Mouse (Mus musculus) testis, postnatal 10 days (tissue): ENCODE results near the gene Sec23ip.
"Not testable (repeated sequence)": the region's sequence is repeated elsewhere in the genome, so short reads cannot be mapped to it uniquely, and the experiment has no call there.

ENCODE experiments used
- DNase-seq: peaks from one replicate; pipeline ENCODE4 v3.0.0; 2021; ENCODE audit warnings: low spot score

Sec23ip gene

DNA sequence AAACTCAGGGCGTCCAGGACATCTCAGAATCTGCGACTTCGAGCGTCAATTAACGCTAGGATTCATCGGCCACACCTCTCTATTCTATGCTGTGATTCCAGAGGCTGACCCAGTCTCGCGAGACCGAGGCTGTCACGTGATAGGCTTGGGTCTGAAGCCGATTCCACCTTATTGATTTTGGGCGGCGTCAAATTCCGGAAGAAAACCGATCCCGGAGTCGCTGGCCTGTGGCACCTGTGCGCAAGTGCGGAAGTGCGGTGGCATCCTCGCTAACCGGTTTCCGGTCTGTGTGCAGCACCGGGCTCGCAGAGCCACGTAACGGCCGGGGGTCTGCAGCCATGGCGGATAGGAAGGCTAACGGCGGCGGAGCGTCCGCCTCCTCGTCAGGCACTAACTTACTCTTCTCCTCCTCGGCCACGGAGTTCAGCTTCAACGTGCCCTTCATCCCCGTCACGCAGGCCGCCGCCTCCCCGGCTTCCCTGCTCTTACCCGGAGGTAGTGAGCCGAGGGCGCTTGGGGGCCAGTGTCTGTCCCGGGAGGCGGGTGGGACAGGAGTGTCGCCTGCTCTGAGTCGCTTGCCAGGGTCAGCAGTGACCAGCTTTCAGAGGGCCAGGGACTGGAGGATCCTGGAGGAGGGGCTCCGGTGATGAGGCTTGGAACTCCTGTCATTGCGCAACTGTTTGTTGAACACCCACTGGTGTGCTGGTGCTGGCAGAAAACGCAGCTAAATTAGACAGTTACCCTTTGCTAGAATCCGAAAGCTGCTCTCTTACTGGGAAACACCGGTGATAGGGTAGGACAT lies at the start of gene Sec23ip:
Gene Sec23ip (plus strand): TSS at position 260 of the 802 bp plus-strand sequence.
- peak; percentile 95 for DNase-seq

DNA sequence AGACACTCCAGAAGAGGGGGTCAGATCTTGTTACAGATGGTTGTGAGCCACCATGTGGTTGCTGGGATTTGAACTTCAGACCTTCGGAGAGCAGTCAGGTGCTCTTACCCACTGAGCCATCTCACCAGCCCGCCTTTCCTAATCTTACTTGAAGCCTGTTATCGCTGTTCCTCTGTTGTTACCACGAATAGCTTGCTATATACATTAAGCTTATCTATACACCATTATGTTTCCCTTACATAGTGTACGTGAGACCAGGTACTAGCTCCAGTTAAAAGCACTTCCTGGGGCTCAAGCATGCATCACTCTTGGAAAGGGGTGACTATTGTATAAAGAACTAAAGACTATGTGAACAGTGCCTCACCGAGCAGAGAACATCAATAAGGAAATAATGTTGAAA lies 44.8 kb upstream of the Sec23ip start:
- not testable (repeated sequence) for DNase-seq

DNA sequence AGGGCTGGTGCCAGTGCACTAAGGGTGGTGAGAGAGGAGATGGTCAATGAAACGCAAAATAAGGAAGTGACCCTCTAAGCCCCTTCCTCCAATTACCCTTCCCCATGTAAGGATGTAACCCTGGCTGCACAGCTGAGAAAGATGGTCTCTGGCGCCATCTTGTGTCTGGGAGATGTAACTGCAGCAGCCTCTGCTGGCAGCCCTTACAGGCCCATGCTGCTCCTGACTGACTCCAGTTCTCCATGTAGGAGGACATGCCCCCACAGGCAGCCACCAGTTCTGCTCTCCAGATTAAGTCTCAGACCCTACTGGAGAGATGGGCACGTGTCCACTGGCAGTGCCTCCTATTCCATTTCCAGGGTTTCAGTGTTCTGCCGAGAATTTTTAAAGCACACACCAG lies 39.0 kb upstream of the Sec23ip start:
- peak; percentile 73 for DNase-seq

DNA sequence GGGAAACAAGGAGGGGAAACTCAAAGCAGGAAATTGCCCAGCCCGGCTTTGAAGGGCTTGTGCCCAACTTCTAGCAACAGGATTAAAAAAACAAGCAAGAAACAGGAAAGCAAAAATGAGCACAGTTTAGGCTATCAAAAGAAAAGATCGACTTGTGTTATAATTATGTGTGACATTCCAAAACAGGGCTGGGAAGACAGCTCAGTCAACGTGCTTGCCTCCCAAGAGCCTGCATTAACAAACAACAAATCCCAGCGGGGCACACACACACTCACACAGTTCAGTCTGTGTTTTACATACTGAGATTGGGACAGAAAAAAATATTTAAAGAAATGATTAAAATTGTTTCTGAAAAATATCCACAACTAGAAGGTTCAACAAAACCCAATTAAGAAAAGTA lies 26.8 kb upstream of the Sec23ip start:
- DNase-seq, result no peak

DNA sequence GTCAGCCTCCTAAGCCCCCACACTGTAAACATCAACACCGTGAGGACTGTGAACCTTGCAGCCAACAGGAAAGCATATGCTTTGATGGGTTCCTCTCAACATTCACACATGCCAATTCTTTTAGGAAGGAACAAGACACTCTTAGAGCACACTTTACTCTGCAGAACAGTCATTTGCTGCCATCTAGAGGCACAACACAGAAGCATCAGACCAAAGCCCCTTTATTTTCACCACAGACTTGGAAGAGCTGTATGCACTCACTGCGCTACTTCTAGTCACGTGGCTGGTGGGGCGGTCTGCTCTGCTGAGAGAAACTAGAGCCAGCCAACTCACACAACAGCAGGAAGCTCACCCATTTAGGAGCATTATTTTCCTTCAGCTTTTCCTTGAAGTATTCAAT lies 20.0 kb upstream of the Sec23ip start:
- peak; percentile 62 for DNase-seq

DNA sequence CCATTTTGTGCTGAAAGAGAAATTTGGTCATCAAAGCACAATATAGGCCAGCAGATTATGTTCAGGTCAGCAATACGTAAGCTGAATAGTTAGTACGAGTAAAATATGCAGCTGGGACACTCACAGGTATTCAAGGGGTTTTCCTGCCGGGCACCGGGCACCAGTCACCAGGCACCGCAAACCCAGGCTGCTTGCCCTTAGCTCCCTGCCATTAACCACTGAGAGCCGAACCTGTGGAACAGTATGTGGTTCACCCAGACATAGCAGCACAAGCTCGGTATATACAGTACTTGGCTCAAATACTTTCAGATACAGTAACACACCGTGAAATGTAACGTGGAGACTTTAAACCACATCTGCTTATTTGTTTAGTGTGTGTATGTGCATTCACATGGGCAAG lies 19.6 kb upstream of the Sec23ip start:
- no peak for DNase-seq

DNA sequence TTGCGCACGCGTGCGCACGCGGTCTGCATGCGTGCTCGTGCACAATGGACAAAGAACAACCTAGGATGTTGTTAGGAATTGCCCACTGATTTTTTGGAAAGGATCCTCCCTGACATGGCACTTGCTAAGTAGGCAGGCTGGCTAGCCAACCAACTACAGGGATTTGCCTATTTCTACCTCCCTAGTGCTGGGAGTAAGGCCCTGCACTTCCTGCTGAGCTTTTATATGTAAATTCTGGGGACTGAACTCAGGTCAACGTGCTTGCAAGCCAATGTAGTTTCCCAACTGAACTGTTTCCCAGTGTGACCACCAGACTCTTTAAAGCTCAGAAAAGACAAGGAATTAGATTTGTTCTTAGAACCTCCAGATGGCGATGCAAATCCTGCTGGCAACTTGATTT lies 17.7 kb upstream of the Sec23ip start:
- DNase-seq, result no peak

DNA sequence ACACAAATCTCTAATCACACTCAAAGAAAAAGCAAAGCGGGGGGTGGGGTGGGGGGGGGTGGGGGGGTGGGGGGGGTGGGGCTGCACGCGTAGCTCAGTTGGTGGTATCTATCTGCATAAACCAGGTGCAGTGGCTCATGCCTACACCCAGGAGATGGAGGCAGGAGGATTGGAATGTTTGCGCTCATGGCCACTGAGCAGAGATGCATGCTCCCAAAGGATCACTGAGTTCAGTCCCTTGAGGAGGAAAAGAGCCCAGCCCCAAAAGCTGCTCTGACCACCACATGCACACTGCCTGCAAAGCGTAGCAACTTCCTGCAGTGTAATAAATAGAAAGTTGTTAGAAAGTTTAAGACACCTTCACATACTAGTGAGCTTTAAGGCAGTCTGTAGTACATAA lies 17.0 kb upstream of the Sec23ip start:
- DNase-seq, result no peak

DNA sequence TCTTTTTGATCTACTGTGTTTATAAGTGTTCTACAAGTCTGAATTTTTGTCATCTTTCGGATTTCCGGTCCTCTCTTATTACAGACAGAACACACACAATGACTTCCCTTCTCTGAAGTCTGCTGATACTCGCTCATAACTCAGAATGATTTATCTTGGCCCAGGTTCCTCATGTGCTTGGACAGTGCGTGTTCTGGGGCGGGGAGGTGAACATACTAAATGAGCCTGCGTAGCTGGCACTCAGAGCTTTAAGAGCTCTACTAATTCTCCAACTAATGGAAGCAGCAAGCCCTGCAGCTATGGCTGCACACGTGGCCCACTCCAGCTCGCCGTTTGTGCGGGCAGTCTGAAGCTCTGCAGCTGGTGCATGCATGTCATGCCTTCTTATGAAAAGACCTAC lies 16.0 kb upstream of the Sec23ip start:
- DNase-seq, result no peak

DNA sequence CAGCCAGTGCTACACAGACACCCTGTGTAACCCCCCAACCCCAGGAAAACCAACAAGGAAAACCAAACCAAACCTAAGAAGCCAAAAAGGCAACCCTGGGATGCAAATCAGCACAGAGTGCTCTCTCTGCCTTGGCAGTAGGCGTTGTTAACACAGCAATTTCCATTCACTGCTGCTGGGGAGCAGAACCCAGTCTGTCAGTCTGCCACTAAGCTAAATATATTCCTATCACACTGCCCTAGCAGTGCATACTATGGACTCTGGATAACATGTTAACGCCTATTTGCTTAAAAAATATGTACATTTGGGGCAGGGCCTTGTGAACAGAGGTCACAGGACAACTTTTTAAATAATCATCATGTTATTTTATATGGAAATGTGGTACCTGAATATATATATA lies 13.2 kb upstream of the Sec23ip start:
- no peak for DNase-seq

DNA sequence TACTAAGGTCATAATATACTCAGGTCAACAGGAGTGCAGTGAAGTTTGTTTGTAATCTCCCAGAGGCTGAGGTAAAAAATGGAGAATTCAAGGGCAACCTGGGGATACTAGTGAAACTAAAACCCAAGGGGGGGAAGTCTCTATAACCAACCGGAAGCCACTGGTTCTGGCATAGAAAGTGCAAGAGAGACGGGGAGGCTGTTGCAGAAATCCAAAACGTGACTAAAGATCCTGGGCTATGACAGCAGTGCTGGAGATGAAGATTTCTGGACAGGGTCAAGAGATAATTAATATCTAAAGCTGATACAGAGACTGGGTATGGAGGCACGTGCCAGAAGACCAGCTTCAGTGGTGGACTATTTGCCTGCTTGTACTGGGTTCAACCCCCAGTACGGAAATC lies 6.7 kb upstream of the Sec23ip start:
- no peak for DNase-seq

DNA sequence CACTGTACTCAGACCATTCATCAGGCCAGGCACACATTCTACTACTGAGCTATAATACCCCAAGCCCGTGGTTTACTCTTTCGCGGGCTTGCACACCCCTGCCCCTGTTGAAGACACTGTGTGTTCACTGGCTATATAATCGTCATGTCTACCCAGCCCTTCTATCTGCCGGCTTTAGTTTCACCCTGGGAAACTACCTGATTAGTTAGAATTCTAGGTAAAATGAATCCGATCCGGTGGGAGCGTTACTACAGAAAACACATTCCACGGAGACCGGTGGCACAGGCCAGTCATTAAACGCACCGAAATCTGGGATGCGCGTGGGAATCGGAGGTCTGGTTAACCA lies 5.7 kb upstream of the Sec23ip start:
- DNase-seq, result no peak

DNA sequence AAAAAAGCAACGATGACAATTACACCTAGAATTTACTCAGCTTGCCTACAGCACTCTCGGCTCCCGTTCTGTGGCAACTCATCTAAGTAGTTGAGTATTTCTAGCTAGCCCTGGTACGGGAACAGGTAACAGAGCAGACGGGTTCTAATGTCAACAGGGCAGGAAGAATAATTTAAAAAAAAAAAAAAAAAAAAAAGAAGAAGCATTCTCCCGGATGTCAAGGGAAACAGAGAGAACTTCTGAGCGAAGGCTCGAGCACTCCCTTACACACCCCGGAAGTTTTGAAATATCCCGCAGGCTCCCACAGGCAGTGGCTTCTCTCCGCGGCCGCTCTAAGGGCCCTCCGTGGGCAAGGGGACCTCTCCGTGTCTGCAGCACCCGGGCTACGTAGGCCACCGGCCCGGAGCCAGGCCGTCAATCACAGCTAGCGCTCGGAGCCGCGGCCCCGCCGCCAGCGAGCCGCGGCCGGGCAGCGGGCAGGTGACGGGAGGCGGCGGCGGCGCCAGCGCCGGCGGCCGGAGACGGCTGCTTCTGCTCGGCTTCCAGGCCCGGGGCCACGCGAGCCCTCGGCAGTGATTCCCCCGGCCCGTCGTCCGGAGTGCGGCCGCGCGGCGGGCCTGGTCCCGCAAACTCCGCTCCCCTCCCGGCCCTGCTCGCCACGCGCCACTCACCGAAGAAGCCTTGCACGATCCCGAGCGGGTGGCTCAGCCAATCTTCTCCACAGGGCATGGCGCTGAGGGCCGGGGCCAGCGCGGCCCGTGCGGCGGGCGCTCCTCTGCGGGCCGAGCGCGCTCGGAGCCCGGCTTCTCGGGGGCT lies 5.1 kb upstream of the Sec23ip start:
- DNase-seq, result peak; percentile 69

DNA sequence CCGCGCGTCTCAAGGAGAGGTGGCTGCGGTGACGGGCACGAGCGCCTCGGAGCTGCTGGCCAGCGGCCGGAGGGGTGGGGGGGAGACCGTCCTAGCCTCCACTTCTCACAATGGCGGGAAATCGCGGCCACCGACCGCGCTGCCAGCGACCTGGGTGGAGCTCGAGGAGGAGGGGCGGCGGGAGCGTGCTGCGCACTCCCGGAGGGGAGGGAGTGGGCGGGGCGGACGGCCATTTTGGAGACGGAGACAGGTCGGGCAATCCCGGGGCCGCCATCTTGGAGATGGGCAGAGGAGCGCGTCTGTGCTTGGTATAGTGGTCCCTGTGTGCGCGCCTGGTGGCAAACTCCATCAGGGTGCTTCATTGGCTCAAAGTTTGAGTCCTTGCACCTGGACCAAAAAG lies 4.4 kb upstream of the Sec23ip start, which contains the start of gene Mcmbp:
Gene Mcmbp (minus strand): TSS at position 162 of the 400 bp plus-strand sequence.
- DNase-seq, result peak; percentile 99

DNA sequence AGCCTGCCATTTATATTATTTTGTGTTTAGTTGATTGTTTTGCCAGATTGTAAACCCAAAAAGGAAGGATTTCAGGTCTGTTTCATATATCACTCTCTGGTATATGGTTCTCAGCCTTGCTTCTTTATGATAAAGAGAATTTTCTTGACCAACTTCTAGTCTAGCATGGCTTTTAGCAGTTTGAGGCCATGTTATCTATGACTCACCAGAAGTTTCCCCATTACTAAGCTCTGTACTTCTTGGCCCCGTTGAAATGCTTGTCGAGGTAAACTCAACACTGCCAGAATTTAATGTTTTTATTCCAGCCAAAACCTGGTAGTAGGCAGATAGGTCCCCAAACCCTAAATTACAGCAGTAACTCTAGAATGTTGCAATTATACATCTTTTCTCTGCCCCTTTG lies 845 bp upstream of the Sec23ip start:
- DNase-seq, result no peak

DNA sequence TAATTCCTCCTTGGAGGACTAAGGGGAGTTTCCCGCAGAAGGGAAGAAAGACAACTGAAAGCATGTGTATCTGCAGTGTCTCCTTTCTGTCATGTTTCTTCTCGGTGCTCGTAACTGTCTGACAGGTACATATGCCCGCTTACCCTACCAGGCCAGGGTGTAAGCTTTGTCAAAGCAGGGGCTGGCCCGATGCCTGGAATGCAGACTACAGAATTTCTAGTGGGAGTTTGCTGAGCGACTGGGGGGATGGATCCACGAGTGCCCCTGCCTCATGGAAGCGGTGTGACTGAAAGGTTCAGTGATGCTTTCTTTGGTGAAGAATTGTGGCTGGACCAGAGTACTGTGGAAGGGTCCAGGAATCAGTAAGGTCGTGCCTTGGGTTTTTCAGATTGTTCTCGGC lies 1.4 kb downstream of the Sec23ip start:
- peak; percentile 62 for DNase-seq

DNA sequence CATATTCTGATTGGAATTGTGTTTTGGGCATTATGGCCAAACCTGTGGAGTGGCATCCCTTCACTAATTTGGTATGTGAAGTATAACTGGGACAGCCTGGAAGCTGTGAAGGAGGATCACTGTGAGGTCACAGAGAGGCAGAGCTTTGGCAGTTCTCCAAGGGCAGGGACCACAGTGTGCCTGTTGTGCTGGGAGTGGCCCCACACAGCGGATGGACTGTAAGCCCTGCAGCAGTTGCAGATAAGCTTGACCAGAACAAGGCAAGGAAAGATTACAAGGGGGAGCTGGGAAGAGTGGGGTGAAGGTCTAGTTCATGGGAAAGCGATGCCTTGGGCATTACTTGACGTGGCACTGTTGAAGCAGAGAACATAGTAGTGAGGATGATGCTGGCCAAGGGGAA lies 4.0 kb downstream of the Sec23ip start:
- peak; percentile 87 for DNase-seq

DNA sequence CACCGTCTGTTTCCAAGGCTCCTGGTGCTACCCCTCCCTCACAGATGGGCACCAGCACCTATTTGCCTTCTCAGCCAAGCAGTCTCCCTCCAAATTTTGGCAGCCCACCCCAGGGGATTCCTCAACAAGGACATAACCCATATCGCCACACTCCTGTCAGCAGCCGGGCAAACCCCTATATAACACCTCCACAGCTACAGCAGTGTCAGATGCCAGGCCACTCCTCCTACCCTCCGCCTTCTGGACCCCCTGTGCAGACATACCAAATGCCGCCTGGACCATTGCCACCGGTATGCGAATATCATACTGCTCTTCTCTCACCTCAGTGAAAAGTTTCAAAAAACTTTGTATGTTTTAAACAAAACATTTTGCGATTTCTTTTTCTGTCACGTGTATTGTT lies 5.6 kb downstream of the Sec23ip start:
- DNase-seq, result no peak

DNA sequence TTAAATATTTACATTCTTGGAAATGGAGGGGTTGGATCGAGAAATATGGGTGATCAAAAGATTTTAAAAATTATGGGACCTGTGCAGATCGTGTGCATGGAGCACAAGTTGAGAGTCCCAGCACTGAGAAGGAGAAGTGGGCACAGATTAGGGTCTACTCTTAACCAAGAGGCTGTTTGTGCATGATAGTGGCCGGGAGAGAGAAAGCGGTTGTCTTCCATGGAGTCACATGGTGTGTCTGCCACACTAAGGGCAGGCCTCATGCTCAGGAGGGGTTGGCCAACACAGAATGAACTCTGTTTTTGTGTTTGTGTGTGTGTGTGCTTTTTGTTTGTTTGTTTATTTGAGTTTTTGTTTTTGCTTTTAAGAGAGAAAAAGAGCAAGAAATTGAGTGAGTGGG lies 7.3 kb downstream of the Sec23ip start:
- DNase-seq, result no peak

DNA sequence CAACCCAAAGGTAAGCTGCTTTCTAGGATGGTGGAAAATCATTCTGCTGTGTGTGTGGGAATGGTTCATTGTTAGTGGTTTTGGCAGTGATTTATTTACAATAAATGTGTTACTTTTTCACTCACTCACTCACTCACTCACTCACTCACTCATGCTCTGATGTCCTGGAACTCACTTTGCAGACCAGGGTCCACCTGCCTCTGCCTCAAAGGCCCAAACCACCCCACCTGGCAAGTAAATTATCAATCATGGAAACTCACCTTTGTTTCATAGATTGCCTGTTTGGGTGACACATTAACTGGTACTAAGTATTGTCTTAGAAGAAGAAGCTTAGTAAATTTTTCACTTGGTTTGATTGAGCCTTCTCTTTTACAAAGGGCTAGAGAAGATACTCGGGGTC lies 10.7 kb downstream of the Sec23ip start:
- DNase-seq, result no peak

DNA sequence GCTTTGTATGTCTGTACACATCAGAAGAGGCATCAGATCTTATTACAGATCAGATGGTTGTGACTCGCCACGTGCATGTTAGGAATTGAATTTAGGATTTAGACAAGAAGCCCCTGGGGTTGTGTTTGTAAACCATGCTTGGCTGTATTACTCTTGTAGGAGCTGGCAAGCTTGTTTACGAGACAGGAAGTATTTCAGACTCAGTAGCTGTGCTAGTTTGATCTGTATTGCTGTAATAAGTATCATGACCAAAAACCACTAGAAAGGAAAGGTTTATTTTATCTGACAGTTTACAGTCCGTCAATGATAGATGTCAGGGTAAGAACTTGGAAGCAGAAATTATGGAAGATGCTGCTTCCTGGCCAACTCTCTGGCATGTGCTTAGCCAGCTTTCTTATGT lies 14.2 kb downstream of the Sec23ip start:
- no peak for DNase-seq

DNA sequence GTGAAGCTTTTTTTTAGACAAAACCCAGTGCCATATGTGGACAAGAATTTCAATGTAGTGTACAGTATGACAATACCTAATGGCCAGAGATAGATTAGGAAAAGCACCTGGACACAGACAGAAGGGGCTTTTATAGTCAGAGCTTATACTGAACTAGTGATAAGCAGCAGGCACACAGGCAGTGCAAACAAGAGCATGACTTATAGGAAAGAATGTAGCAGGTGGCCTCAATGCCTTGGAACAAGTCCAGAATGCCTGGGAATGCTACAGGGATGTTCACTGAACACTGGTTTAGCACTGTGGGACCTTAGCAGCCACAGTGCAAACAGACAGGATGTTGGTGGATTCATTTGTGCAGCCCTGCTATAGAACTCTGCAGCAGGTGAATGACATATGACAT lies 22.0 kb downstream of the Sec23ip start:
- DNase-seq, result no peak

DNA sequence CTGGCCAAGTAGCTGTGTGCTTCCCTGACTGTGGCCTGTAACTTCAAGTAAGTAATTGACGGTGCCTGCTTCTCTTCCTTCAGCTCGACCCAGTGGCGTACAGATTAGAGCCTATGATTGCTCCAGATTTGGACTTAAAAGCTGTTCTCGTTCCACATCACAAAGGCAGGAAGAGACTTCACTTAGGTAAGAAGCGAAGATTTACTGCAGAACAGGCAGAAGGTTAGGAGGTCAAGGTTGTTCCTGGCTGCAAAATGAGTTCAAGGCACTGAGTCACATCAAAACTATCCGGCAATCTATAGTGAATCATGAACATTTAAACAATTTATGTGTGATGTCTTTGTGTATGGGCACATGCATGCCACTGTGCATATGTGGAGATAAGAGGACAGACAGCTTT lies 32.5 kb downstream of the Sec23ip start:
- DNase-seq, result no peak

DNA sequence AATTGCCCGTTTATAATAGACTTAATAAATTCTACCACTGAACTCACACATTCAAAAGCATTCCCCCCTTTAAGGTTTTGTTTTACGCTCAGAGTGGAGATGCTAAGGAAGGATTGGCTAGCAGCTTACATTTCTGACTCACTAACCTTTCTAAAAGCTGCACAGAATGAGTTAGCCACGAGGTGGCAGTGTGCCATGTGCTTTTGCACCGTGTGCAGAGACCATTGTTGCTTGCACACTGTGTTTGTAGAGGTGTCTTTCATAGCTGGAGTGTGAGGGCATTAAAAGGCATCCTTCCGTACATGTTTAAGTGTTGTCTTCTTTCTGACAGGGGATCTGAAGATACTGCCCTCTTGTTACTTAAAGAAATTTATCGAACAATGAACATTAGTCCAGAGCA lies 34.6 kb downstream of the Sec23ip start:
- DNase-seq, result peak; percentile 65
